Mouse (Mus musculus): Measurements from ENCODE around the gene Commd8. TPM values are rescaled to one million over a fixed set of nuclear protein-coding genes. Genes with fewer than 3 reads are reported as not detected.

Gene Commd8
- polyA plus RNA-seq, 2 experiments: 59.3 to 152 TPM

GRCm38 (mm10) chr5:72150870-72151269, 17.1 kb downstream of the Commd8 start:
- H3K27me3 ChIP-seq (ENCODE audit: control insufficient read depth, insufficient read depth, low read length): no peaks in the 10 kb centered on the region
- no peak overlapping the region for H3K4me2 ChIP-seq (replicated peaks; ENCODE audit: low read depth, low read length, severe bottlenecking)
- H3K27ac ChIP-seq (replicated peaks; ENCODE audit: low read depth, low read length): no peak overlapping the region
- ATAC-seq (ENCODE audit: low FRiP score, low read depth) (no peak), DNase-seq (ENCODE audit: low spot score) (no peak)
- H3K36me3 ChIP-seq (ENCODE audit: control insufficient read depth, insufficient read depth, low read length): 0 out of 2 replicates have a peak, but pooled peaks cover 2% of the 10 kb centered on the region
- H3K4me3 ChIP-seq (replicated peaks; ENCODE audit: low read length): no peak overlapping the region
- TF ChIP-seq POLR2A (IDR thresholded peaks at IDR 0.05; ENCODE audit: borderline replicate concordance, extremely low read depth, insufficient read depth, insufficient read length): no peak
- H3K4me1 ChIP-seq (ENCODE audit: control insufficient read depth, insufficient read depth, low read length): no peaks in the 10 kb centered on the region
- WGBS: 91% methylated on average over 5 of the region's 5 CpGs
- no peak overlapping the region for H3K9ac ChIP-seq (ENCODE audit: low read depth, low read length, severe bottlenecking)
- H3K9me3 ChIP-seq (ENCODE audit: control insufficient read depth, low read length): no peaks in the 10 kb centered on the region

GRCm38 (mm10) chr5:72148679-72149078, 19.3 kb downstream of the Commd8 start:
- H3K27me3 ChIP-seq (ENCODE audit: control insufficient read depth, insufficient read depth, low read length): no peaks in the 10 kb centered on the region
- DNase-seq (ENCODE audit: low spot score): no peak

GRCm38 (mm10) chr5:72139619-72140018, 28.4 kb downstream of the Commd8 start:
- Histone ChIP-seq H3K4me3 (replicated peaks; ENCODE audit: low read length) (no peak overlapping the region), H3K4me2 (replicated peaks; ENCODE audit: low read depth, low read length, severe bottlenecking) (no peak overlapping the region), H3K36me3 (ENCODE audit: control insufficient read depth, insufficient read depth, low read length) (no peaks in the 10 kb centered on the region), H3K9me3 (ENCODE audit: control insufficient read depth, low read length) (no peaks in the 10 kb centered on the region), H3K27me3 (ENCODE audit: control insufficient read depth, insufficient read depth, low read length) (no peaks in the 10 kb centered on the region), H3K27ac (replicated peaks; ENCODE audit: low read depth, low read length) (no peak overlapping the region), H3K9ac (ENCODE audit: low read depth, low read length, severe bottlenecking) (no peak overlapping the region), H3K4me1 (ENCODE audit: control insufficient read depth, insufficient read depth, low read length) (0 out of 2 replicates have a peak, but pooled peaks cover 2% of the 10 kb centered on the region)
- 58% methylated on average over 1 of the region's 1 CpGs for WGBS
- no peak for TF ChIP-seq POLR2A (IDR thresholded peaks at IDR 0.05; ENCODE audit: borderline replicate concordance, extremely low read depth, insufficient read depth, insufficient read length)
- no peak for DNase-seq (ENCODE audit: low spot score)
- ATAC-seq (ENCODE audit: low FRiP score, low read depth): no peak

More at GRCm38 (mm10) chr5:72148679-72149078, 19.3 kb downstream of the Commd8 start:
- WGBS: 38% methylated on average over 5 of the region's 5 CpGs
- no peak for ATAC-seq (ENCODE audit: low FRiP score, low read depth)
- no peak overlapping the region for H3K27ac ChIP-seq (replicated peaks; ENCODE audit: low read depth, low read length)
- no peaks in the 10 kb centered on the region for H3K36me3 ChIP-seq (ENCODE audit: control insufficient read depth, insufficient read depth, low read length)
- H3K9me3 ChIP-seq (ENCODE audit: control insufficient read depth, low read length): no peaks in the 10 kb centered on the region
- no peak for TF ChIP-seq POLR2A (IDR thresholded peaks at IDR 0.05; ENCODE audit: borderline replicate concordance, extremely low read depth, insufficient read depth, insufficient read length)
- no peak overlapping the region for H3K4me2 ChIP-seq (replicated peaks; ENCODE audit: low read depth, low read length, severe bottlenecking)
- no peak overlapping the region for H3K4me3 ChIP-seq (replicated peaks; ENCODE audit: low read length)
- 0 out of 2 replicates have a peak, but pooled peaks cover 2% of the 10 kb centered on the region for H3K4me1 ChIP-seq (ENCODE audit: control insufficient read depth, insufficient read depth, low read length)
- no peak overlapping the region for H3K9ac ChIP-seq (ENCODE audit: low read depth, low read length, severe bottlenecking)

- ATAC-seq (ENCODE audit: low FRiP score, low read depth) (no peak), DNase-seq (ENCODE audit: low spot score) (no peak)
- H3K27ac ChIP-seq (replicated peaks; ENCODE audit: low read depth, low read length): no peak overlapping the region
- H3K4me3 ChIP-seq (replicated peaks; ENCODE audit: low read length): no peak overlapping the region
- H3K4me2 ChIP-seq (replicated peaks; ENCODE audit: low read depth, low read length, severe bottlenecking): no peak overlapping the region
- H3K9me3 ChIP-seq (ENCODE audit: control insufficient read depth, low read length): no peaks in the 10 kb centered on the region
- no peaks in the 10 kb centered on the region for H3K27me3 ChIP-seq (ENCODE audit: control insufficient read depth, insufficient read depth, low read length)
- no peaks in the 10 kb centered on the region for H3K36me3 ChIP-seq (ENCODE audit: control insufficient read depth, insufficient read depth, low read length)
- no peak overlapping the region for H3K9ac ChIP-seq (ENCODE audit: low read depth, low read length, severe bottlenecking)
- no peaks in the 10 kb centered on the region for H3K4me1 ChIP-seq (ENCODE audit: control insufficient read depth, insufficient read depth, low read length)
- TF ChIP-seq POLR2A (IDR thresholded peaks at IDR 0.05; ENCODE audit: borderline replicate concordance, extremely low read depth, insufficient read depth, insufficient read length): no peak
- 83% methylated on average over 7 of the region's 7 CpGs for WGBS
These were observed 29.7 kb downstream of the Commd8 start for GRCm38 (mm10) chr5:72138256-72138655.

GRCm38 (mm10) chr5:72133906-72134305, 34.1 kb downstream of the Commd8 start:
- no peak for TF ChIP-seq POLR2A (IDR thresholded peaks at IDR 0.05; ENCODE audit: borderline replicate concordance, extremely low read depth, insufficient read depth, insufficient read length)
- H3K36me3 ChIP-seq (ENCODE audit: control insufficient read depth, insufficient read depth, low read length): no peaks in the 10 kb centered on the region
- 80% methylated on average over 2 of the region's 2 CpGs for WGBS

GRCm38 (mm10) chr5:72126681-72127080, 41.3 kb downstream of the Commd8 start:
- no peaks in the 10 kb centered on the region for H3K27me3 ChIP-seq (ENCODE audit: control insufficient read depth, insufficient read depth, low read length)
- no peak overlapping the region for H3K4me3 ChIP-seq (replicated peaks; ENCODE audit: low read length)
- no peaks in the 10 kb centered on the region for H3K36me3 ChIP-seq (ENCODE audit: control insufficient read depth, insufficient read depth, low read length)
- H3K9me3 ChIP-seq (ENCODE audit: control insufficient read depth, low read length): no peaks in the 10 kb centered on the region
- 89% methylated on average over 4 of the region's 4 CpGs for WGBS
- H3K4me2 ChIP-seq (replicated peaks; ENCODE audit: low read depth, low read length, severe bottlenecking): no peak overlapping the region
- TF ChIP-seq POLR2A (IDR thresholded peaks at IDR 0.05; ENCODE audit: borderline replicate concordance, extremely low read depth, insufficient read depth, insufficient read length): no peak
- no peak overlapping the region for H3K9ac ChIP-seq (ENCODE audit: low read depth, low read length, severe bottlenecking)
- H3K27ac ChIP-seq (replicated peaks; ENCODE audit: low read depth, low read length): no peak overlapping the region
- ATAC-seq (ENCODE audit: low FRiP score, low read depth) (no peak), DNase-seq (ENCODE audit: low spot score) (no peak)
- H3K4me1 ChIP-seq (ENCODE audit: control insufficient read depth, insufficient read depth, low read length): no peaks in the 10 kb centered on the region

More at GRCm38 (mm10) chr5:72133906-72134305, 34.1 kb downstream of the Commd8 start:
- no peaks in the 10 kb centered on the region for H3K4me1 ChIP-seq (ENCODE audit: control insufficient read depth, insufficient read depth, low read length)
- ATAC-seq (ENCODE audit: low FRiP score, low read depth) (no peak), DNase-seq (ENCODE audit: low spot score) (no peak)
- no peaks in the 10 kb centered on the region for H3K27me3 ChIP-seq (ENCODE audit: control insufficient read depth, insufficient read depth, low read length)
- no peak overlapping the region for H3K9ac ChIP-seq (ENCODE audit: low read depth, low read length, severe bottlenecking)
- no peak overlapping the region for H3K4me3 ChIP-seq (replicated peaks; ENCODE audit: low read length)
- H3K27ac ChIP-seq (replicated peaks; ENCODE audit: low read depth, low read length): no peak overlapping the region
- no peak overlapping the region for H3K4me2 ChIP-seq (replicated peaks; ENCODE audit: low read depth, low read length, severe bottlenecking)
- no peaks in the 10 kb centered on the region for H3K9me3 ChIP-seq (ENCODE audit: control insufficient read depth, low read length)

Data from limb, embryonic 14.5 days (tissue).